Mouse (Mus musculus) kidney, adult 2 months (tissue): Measurements from ENCODE around the gene Tceal7. TPM values are rescaled to one million over a fixed set of nuclear protein-coding genes. Genes with fewer than 3 reads are reported as not detected.

ENCODE experiments used
- DNase-seq: peaks from one replicate; pipeline ENCODE4 v3.0.0; 2021
- H3K27ac ChIP-seq: fragments of 200-500 bp; 2 replicates; pipeline ENCODE4 v1.5.1; 2012; ENCODE audit warnings: low read depth, low read length, control low read depth, inconsistent platforms; ENCODE audit not compliant: insufficient read depth
- H3K27me3 ChIP-seq: fragments of 200-500 bp; replicated peaks from 2 replicates; pipeline ENCODE4 v1.6.1; 2012; ENCODE audit warnings: mild to moderate bottlenecking, moderate library complexity, low read length, inconsistent platforms; ENCODE audit not compliant: control insufficient read depth, insufficient read depth
- H3K36me3 ChIP-seq: fragments of 200-500 bp; 2 replicates; pipeline ENCODE4 v1.6.1; 2012; ENCODE audit warnings: mild to moderate bottlenecking, moderate library complexity, low read length, inconsistent platforms; ENCODE audit not compliant: control insufficient read depth, insufficient read depth
- H3K4me1 ChIP-seq: fragments of 200-500 bp; 2 replicates; pipeline ENCODE4 v1.6.1; 2011; ENCODE audit warnings: low read length; ENCODE audit not compliant: control insufficient read depth, insufficient read depth
- H3K4me3 ChIP-seq: fragments of 200-500 bp; 2 replicates; pipeline ENCODE4 v1.5.1; 2011; ENCODE audit warnings: mild to moderate bottlenecking, low read depth, low read length, control low read depth; ENCODE audit not compliant: insufficient read depth
- CTCF ChIP-seq: fragments of 200-500 bp; conservative IDR thresholded peaks from 2 replicates; pipeline ENCODE4 v1.5.1; 2011; ENCODE audit warnings: low read depth, mild to moderate bottlenecking, control low read depth, low read length, moderate library complexity, mixed read lengths; ENCODE audit not compliant: insufficient read depth, insufficient read length
- POLR2A ChIP-seq: fragments of 200-500 bp; IDR thresholded peaks from one replicate; pipeline ENCODE4 v1.6.1; 2011; ENCODE audit warnings: low read depth, low read length, control low read depth
- WGBS: fragments of 180-500 bp; shearing (Covaris S2); methylation state at CpG from one replicate; pipeline ENCODE4 v1.1.7; 2018; 5-methylcytosine and 5-hydroxymethylcytosine counted together
- polyA plus RNA-seq: library from polyadenylated mRNA; depleted of rRNA; stranded (reverse); fragments of >200 nt; gene quantifications from 2 replicates; pipeline ENCODE4 v1.2.3, GENCODE M21; 2012

Tceal7 gene
- polyA plus RNA-seq, 1 experiment, result not detected

DNA sequence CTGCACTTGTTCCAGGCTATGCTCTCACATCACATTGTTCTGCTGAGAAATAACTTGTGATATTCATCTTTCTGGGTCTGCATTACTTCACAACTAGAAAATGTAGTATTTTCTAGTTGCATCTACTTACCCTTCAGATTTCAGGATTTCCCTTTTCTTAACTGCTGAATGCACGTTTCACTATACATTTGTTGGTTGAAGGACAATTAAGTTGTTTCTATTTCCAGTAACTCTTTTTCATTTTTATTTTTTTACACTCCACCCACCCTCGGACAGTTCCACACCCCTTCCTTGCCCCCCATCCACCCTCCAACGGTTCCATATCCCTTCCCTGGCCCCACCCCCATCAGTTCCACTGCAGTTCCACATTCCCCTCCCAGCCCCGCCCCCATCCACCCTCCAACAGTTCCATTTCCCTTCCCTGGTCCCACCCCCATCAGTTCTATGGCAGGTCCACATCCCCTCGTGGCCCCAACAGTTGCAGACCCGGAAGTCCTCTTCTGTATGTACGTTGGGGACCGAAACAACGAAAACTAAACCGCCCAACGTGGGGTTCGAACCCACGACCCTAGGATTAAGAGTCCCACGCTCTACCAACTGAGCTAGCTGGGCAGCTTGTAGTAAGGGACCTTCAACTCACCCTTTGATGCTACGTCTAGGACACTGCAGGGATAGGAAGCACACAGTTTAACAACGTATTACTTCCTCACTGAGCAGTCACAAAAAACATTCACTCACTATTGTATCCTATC, 19.2 kb upstream of the Tceal7 start:
- DNase-seq, result no peak
- Histone ChIP-seq H3K4me1 (no peaks in the 10 kb centered on the region), H3K27me3 (no peaks in the 10 kb centered on the region), H3K27ac (no peak overlapping the region), H3K36me3 (no peaks in the 10 kb centered on the region), H3K4me3 (no peak overlapping the region)
- 75% methylated on average over 16 of the region's 16 CpGs for WGBS
- TF ChIP-seq POLR2A, result no peak
- no peak for TF ChIP-seq CTCF

DNA sequence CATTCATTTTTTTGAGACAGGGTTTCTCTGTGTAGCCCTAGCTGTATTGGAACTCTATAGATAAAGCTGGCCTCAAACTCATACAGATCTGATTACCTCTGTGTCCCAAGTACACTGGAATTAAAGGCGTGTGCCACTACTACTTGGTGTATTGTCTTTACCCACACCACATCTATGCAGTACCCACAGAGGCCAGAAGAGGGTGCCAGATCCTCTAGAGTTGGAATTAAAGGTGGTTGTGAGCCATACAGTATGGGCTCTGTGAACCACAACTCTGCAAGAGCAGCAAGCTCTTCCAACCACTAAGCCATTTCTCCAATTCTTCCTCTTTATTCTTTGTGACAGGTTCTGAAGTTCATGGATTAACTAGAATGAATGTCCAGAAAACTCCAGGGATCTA, 17.7 kb upstream of the Tceal7 start:
- peak; percentile 42 for TF ChIP-seq CTCF
- no peak for TF ChIP-seq POLR2A
- no peak overlapping the region for H3K4me3 ChIP-seq
- no peaks in the 10 kb centered on the region for H3K4me1 ChIP-seq
- WGBS, result 50% methylated on average over 1 of the region's 1 CpGs
- no peaks in the 10 kb centered on the region for H3K36me3 ChIP-seq
- peak; percentile 27 for DNase-seq
- no peaks in the 10 kb centered on the region for H3K27me3 ChIP-seq
- H3K27ac ChIP-seq, result no peak overlapping the region

DNA sequence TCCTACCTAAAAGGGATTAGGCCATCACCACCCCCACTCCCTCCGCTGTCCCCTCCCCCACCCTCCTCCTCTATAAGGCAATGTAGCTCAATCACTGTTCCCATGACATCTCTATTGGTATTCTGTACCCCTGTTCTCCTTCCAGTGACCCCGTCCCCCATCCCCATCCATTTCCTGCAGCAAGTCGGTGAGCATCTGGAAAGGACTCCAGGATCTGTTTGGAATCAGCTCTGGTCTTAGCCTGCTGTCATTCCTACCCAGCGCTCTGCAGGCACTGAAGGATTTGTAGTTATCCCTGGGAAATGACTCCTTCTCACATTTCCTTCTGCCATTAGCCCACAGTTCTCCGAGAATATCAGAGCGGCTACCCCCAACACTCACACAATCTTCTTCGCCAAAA, 11.3 kb upstream of the Tceal7 start:
- no peaks in the 10 kb centered on the region for H3K27me3 ChIP-seq
- no peak for DNase-seq
- peak overlapping the region; percentile 44 for H3K4me3 ChIP-seq
- no peaks in the 10 kb centered on the region; the same call in 1 of the 2 replicates for H3K4me1 ChIP-seq
- WGBS, result 5% methylated on average over 7 of the region's 7 CpGs
- no peaks in the 10 kb centered on the region for H3K36me3 ChIP-seq
- no peak for TF ChIP-seq POLR2A
- no peak for TF ChIP-seq CTCF
- H3K27ac ChIP-seq, result no peak overlapping the region

DNA sequence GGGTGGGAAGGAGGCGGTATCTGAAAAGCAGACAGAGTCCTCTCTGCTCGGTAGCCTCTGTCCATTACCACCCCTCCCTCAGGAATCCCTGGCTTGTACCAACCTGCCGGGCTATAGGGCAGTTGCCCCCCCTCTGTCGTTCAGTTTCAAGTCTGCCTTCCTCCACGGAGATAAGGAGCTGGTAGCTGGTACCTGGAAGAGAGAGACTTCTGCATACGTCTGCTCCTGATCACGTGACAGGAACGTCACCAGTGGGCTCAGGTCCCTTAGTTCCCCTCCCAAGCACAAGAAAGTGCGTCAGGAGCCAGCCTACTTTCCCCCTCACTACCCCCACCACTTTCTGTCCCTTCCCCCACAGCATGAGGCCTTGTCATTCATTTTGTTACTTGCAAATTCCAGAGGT, 10.9 kb upstream of the Tceal7 start, which contains the start of gene Tceal5:
Gene Tceal5, minus strand, starts transcription at position 213 of the 403 bp plus-strand sequence.
- 0% methylated on average over 9 of the region's 9 CpGs for WGBS
- H3K4me3 ChIP-seq, result peak within 1 kb of the TSS; percentile 44
- TF ChIP-seq POLR2A (no peak), CTCF (no peak)
- no peaks in the 10 kb centered on the region for H3K27me3 ChIP-seq
- H3K27ac ChIP-seq, result no peak within 1 kb of the TSS
- no peaks in the 10 kb centered on the region; the same call in 1 of the 2 replicates for H3K4me1 ChIP-seq
- H3K36me3 ChIP-seq, result no peaks in the 10 kb centered on the region
- DNase-seq, result no peak

DNA sequence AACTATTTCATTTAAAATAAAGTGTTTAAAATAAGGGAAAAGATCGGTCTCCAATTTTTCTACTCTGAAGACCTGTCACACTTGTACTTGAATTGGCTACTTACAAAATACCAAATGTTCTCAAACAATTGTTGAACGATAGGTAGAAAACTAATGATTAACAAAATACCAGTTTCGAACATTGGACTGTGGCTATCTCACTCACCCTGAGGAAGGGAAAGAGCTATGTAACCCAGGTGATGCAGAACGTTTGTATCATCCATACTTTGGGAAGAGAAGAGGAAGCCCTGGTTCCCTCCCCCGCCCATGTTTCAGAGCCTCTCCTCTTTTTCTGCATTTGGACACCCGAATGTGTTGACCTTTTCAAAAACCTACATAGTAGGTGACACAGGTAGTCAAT, 10.2 kb upstream of the Tceal7 start:
- WGBS, result 65% methylated on average over 6 of the region's 6 CpGs
- Histone ChIP-seq H3K27me3 (no peaks in the 10 kb centered on the region), H3K4me1 (no peaks in the 10 kb centered on the region; the same call in 1 of the 2 replicates), H3K4me3 (no peak overlapping the region), H3K36me3 (no peaks in the 10 kb centered on the region), H3K27ac (no peak overlapping the region)
- no peak for DNase-seq
- TF ChIP-seq CTCF (no peak), POLR2A (no peak)

DNA sequence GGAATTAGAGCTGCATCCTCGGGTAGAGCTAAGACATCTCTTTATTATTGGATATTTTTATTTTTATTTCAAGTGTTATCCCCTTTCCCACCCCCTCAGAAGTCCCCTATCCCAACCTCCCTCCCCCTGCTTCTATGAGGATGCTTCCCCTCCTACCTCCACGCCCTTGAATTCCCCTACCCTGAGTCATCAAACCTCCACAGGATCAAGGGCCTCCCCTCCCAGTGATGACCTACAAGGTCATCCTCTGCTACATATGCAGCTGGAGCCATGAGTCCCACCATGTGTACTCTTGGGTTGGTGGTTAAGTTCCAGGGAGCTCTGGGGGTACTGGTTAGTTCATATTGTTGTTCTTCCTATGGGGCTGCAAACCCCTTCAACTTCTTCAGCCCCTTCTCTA, 1.2 kb upstream of the Tceal7 start:
- Histone ChIP-seq H3K27ac (no peak overlapping the region), H3K4me1 (no peaks in the 10 kb centered on the region), H3K36me3 (no peaks in the 10 kb centered on the region), H3K27me3 (no peaks in the 10 kb centered on the region), H3K4me3 (no peak overlapping the region)
- no peak for DNase-seq
- 82% methylated on average over 2 of the region's 2 CpGs for WGBS
- TF ChIP-seq POLR2A (no peak), CTCF (no peak)

DNA sequence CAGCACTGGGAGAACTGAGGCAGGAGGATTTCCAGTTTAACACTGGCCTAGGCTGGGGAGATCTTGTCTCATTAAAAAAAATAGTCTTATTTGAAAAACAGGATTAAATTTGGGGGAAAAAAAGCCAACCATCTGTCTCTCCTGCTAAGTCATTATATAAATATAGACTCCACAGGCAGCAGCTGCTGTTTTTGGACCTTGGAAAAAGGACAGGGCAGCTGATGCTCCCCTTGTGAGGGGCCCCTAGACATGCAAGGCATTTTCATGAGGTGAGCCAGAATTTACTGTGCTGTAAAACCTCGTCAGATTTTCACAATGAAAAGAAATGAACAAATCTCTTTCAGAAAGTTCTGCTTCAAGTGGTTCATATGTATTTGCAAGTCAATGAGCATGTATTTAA, 1.7 kb downstream of the Tceal7 start:
- 59% methylated on average over 1 of the region's 1 CpGs for WGBS
- no peak overlapping the region for H3K4me3 ChIP-seq
- no peaks in the 10 kb centered on the region for H3K36me3 ChIP-seq
- DNase-seq, result no peak
- H3K27me3 ChIP-seq, result no peaks in the 10 kb centered on the region
- TF ChIP-seq CTCF (no peak), POLR2A (no peak)
- H3K27ac ChIP-seq, result no peak overlapping the region
- H3K4me1 ChIP-seq, result no peaks in the 10 kb centered on the region
